Mouse (Mus musculus): ENCODE data around the gene Krtdap.
"Not testable (repeated sequence)": the region's sequence is repeated elsewhere in the genome, so short reads cannot be mapped to it uniquely, and the experiment has no call there.

Gene Krtdap

GRCm38 (mm10) chr7:30787377-30788022 is at the start of gene Krtdap:
Gene Krtdap, plus strand, starts transcription at chr7:30787896.
- no peak for DNase-seq

- not testable (repeated sequence) for DNase-seq
Measured at GRCm38 (mm10) chr7:30742570-30742969, 45.1 kb upstream of the Krtdap start.

- DNase-seq: not testable (repeated sequence)
Measured at GRCm38 (mm10) chr7:30743617-30744016, 44.1 kb upstream of the Krtdap start, which contains the start of gene Gapdhs. Gene Gapdhs, minus strand, starts transcription at chr7:30743681.

GRCm38 (mm10) chr7:30744022-30744598 is 43.6 kb upstream of the Krtdap start:
- DNase-seq: peak; percentile 77 to 80

- no peak for DNase-seq
Measured at GRCm38 (mm10) chr7:30747525-30748204, 40.0 kb upstream of the Krtdap start.

GRCm38 (mm10) chr7:30749824-30750606 is 37.7 kb upstream of the Krtdap start:
- peak in 1 of 2 experiments; percentile 43 for DNase-seq

- DNase-seq: no peak
Measured at GRCm38 (mm10) chr7:30751086-30751669, 36.5 kb upstream of the Krtdap start, which contains the start of gene Sbsn. Gene Sbsn, plus strand, starts transcription at chr7:30751471.

GRCm38 (mm10) chr7:30757001-30757400 is 30.7 kb upstream of the Krtdap start:
- DNase-seq: no peak

- peak in 1 of 2 experiments; percentile 52 for DNase-seq
Measured at GRCm38 (mm10) chr7:30758853-30759252, 28.8 kb upstream of the Krtdap start.

GRCm38 (mm10) chr7:30761769-30762352 is 25.8 kb upstream of the Krtdap start:
- DNase-seq: no peak

- DNase-seq: no peak
Measured at GRCm38 (mm10) chr7:30763456-30763855, 24.2 kb upstream of the Krtdap start, which contains the start of gene Dmkn. Gene Dmkn, plus strand, starts transcription at chr7:30763756.

- no peak for DNase-seq
Measured at GRCm38 (mm10) chr7:30765173-30765572, 22.5 kb upstream of the Krtdap start.

GRCm38 (mm10) chr7:30766408-30766807 is 21.3 kb upstream of the Krtdap start:
- DNase-seq: no peak

- no peak for DNase-seq
Measured at GRCm38 (mm10) chr7:30769236-30769635, 18.5 kb upstream of the Krtdap start.

GRCm38 (mm10) chr7:30776104-30776503 is 11.6 kb upstream of the Krtdap start:
- no peak for DNase-seq

GRCm38 (mm10) chr7:30777081-30777579 is 10.6 kb upstream of the Krtdap start:
- no peak for DNase-seq

GRCm38 (mm10) chr7:30777911-30778310 is 9.8 kb upstream of the Krtdap start:
- no peak for DNase-seq

- no peak for DNase-seq
Measured at GRCm38 (mm10) chr7:30781792-30782191, 5.9 kb upstream of the Krtdap start.

- DNase-seq: no peak
Measured at GRCm38 (mm10) chr7:30782658-30783057, 5.0 kb upstream of the Krtdap start.

- no peak for DNase-seq
Measured at GRCm38 (mm10) chr7:30785154-30785553, 2.5 kb upstream of the Krtdap start.

- DNase-seq: no peak
Measured at GRCm38 (mm10) chr7:30785721-30786546, 1.8 kb upstream of the Krtdap start.

All from lung, postnatal 4 days (tissue).